In genomic region chr1:164543045-164543803, GRCm38 (mm10) we compare ENCODE assay signal across 15 mouse cellular contexts.
A peak's percentile ranks its signal among the peaks of the same experiment; 100 is the strongest.
DNase-seq lines count a peak whose midpoint lies in the region; ATAC-seq and TF ChIP-seq lines count a peak whose summit lies in the region.
"Had no signal": no experiment of that assay in that cellular context is flagged by ENCODE, and none has a peak within 500 bp of the region (broad histone marks: within the 10 kb centered on the region; RNA-seq: fewer than 3 reads in every experiment).

No protein-coding gene starts in this region.

- TF ChIP-seq CTCF in forebrain, postnatal 0 days (IDR thresholded peaks at IDR 0.05; ENCODE audit: low read depth) = no peak

- H3K9me3 ChIP-seq in forebrain, postnatal 0 days (ENCODE audit: low read length) = no peaks in the 10 kb centered on the region
- no peaks in the 10 kb centered on the region for H3K9me3 ChIP-seq in forebrain, embryonic 15.5 days
- no peaks in the 10 kb centered on the region for H3K9me3 ChIP-seq in midbrain, embryonic 16.5 days (replicated peaks; ENCODE audit: control insufficient read depth, low read length, poor library complexity, severe bottlenecking)
- H3K9me3 ChIP-seq: embryonic facial prominence, embryonic 10.5 days; limb, embryonic 15.5 days; megakaryocyte, embryonic 14.5 days had no signal

- no peaks in the 10 kb centered on the region for H3K36me3 ChIP-seq in forebrain, postnatal 0 days (ENCODE audit: insufficient read depth)
- H3K36me3 ChIP-seq in forebrain, embryonic 15.5 days = no peaks in the 10 kb centered on the region
- no peaks in the 10 kb centered on the region for H3K36me3 ChIP-seq in midbrain, embryonic 16.5 days (ENCODE audit: control insufficient read depth, insufficient read depth, low read length)
- H3K36me3 ChIP-seq: embryonic facial prominence, embryonic 10.5 days; G1E; limb, embryonic 15.5 days had no signal

- ATAC-seq in forebrain, postnatal 0 days = peak; percentile 23; the same call in 1 of the 2 replicates
- no peak for ATAC-seq in forebrain, embryonic 15.5 days (replicated peaks)
- no peak for ATAC-seq in midbrain, embryonic 16.5 days
- ATAC-seq: hindbrain, embryonic 16.5 days had no signal

- H3K4me1 ChIP-seq in forebrain, postnatal 0 days (ENCODE audit: insufficient read depth) = no peaks in the 10 kb centered on the region
- H3K4me1 ChIP-seq in forebrain, embryonic 15.5 days = no peaks in the 10 kb centered on the region
- no peaks in the 10 kb centered on the region for H3K4me1 ChIP-seq in midbrain, embryonic 16.5 days (ENCODE audit: control insufficient read depth, insufficient read depth, low read length)
- H3K4me1 ChIP-seq: embryonic facial prominence, embryonic 10.5 days; limb, embryonic 15.5 days; megakaryocyte, embryonic 14.5 days had no signal

- H3K9ac ChIP-seq in forebrain, postnatal 0 days = no peak overlapping the region
- H3K9ac ChIP-seq in forebrain, embryonic 15.5 days (replicated peaks) = no peak overlapping the region
- no peak overlapping the region for H3K9ac ChIP-seq in midbrain, embryonic 16.5 days (ENCODE audit: low read depth, low read length)
- H3K9ac ChIP-seq: limb, embryonic 15.5 days had no signal

- DNase-seq in forebrain, postnatal 0 days = peak; percentile 4
- peak; percentile 14 for DNase-seq in kidney, postnatal 14 days
- DNase-seq in kidney, postnatal 36 days = no peak
- DNase-seq in brain, adult 2 months (ENCODE audit: low read depth, low spot score) = peak; percentile 43
- peak; percentile 11 for DNase-seq in ovary, postnatal 14 days (ENCODE audit: low spot score)
- DNase-seq in urinary bladder, postnatal 25 days (ENCODE audit: low spot score) = no peak
- DNase-seq: cerebellum, adult 11 months; gastrocnemius, postnatal 14 days had no signal

- H3K4me3 ChIP-seq in forebrain, postnatal 0 days (ENCODE audit: low read depth, low read length) = no peak overlapping the region
- H3K4me3 ChIP-seq in forebrain, embryonic 15.5 days = no peak overlapping the region
- H3K4me3 ChIP-seq in midbrain, embryonic 16.5 days (ENCODE audit: low read depth, low read length) = no peak overlapping the region
- H3K4me3 ChIP-seq: embryonic facial prominence, embryonic 10.5 days; limb, embryonic 15.5 days; megakaryocyte, embryonic 14.5 days had no signal

- H3K27me3 ChIP-seq in forebrain, postnatal 0 days (ENCODE audit: insufficient read depth, low read length) = no peaks in the 10 kb centered on the region
- no peaks in the 10 kb centered on the region for H3K27me3 ChIP-seq in forebrain, embryonic 15.5 days
- H3K27me3 ChIP-seq in midbrain, embryonic 16.5 days (ENCODE audit: control insufficient read depth, insufficient read depth, low read depth, low read length) = no peaks in the 10 kb centered on the region
- H3K27me3 ChIP-seq: limb, embryonic 15.5 days; megakaryocyte, embryonic 14.5 days had no signal

- H3K4me2 ChIP-seq in forebrain, postnatal 0 days (ENCODE audit: low read depth) = no peak overlapping the region
- H3K4me2 ChIP-seq in forebrain, embryonic 15.5 days (replicated peaks) = no peak overlapping the region
- H3K4me2 ChIP-seq in midbrain, embryonic 16.5 days (ENCODE audit: low read length) = no peak overlapping the region
- H3K4me2 ChIP-seq: limb, embryonic 15.5 days had no signal

- 75% methylated on average over 9 of the region's 9 CpGs for WGBS in forebrain, postnatal 0 days
- 82% methylated on average over 9 of the region's 9 CpGs for WGBS in forebrain, embryonic 15.5 days
- 85% methylated on average over 9 of the region's 9 CpGs for WGBS in midbrain, embryonic 16.5 days

- no peak overlapping the region for H3K27ac ChIP-seq in forebrain, postnatal 0 days (ENCODE audit: low read depth, low read length)
- no peak overlapping the region for H3K27ac ChIP-seq in forebrain, embryonic 15.5 days (replicated peaks)
- no peak overlapping the region for H3K27ac ChIP-seq in midbrain, embryonic 16.5 days (ENCODE audit: low read length)
- H3K27ac ChIP-seq: embryonic facial prominence, embryonic 10.5 days; limb, embryonic 15.5 days had no signal

Comparison
In these comparisons a context has a peak if more than half of its experiments do, and no peak if none do; other contexts are left out.
1. DNase-seq: peak in forebrain, postnatal 0 days (single experiment), kidney, postnatal 14 days (single experiment), brain, adult 2 months (single experiment) and ovary, postnatal 14 days (single experiment); none in kidney, postnatal 36 days (0 of 2) and urinary bladder, postnatal 25 days (single experiment).